Mouse (Mus musculus) adrenal gland, adult 8-10 months (tissue): ENCODE data around the gene Clstn3. TPM values are rescaled to one million over a fixed set of nuclear protein-coding genes. Genes with fewer than 3 reads are reported as not detected.
"Not testable (repeated sequence)": the region's sequence is repeated elsewhere in the genome, so short reads cannot be mapped to it uniquely, and the experiment has no call there.

Experiments used
- DNase-seq: peaks from one replicate; pipeline ENCODE4 v3.0.0; 2022
- total RNA-seq, 4 experiments: library from RNA; stranded (reverse); gene quantifications; 2 replicates each; pipeline ENCODE4 v1.2.4; 2022

Clstn3 gene
- total RNA-seq = 10 to 100 TPM; 55.0 to 89.1 (median 73.7) TPM

GRCm38 (mm10) chr6:124464305-124465271, at the start of gene Clstn3:
Gene Clstn3 (minus strand): TSS chr6:124464794.
- peak; percentile 84 for DNase-seq

- DNase-seq = peak; percentile 55
Observed at GRCm38 (mm10) chr6:124512355-124512836, 47.8 kb upstream of the Clstn3 start, which contains the start of gene C1ra. Gene C1ra (plus strand): TSS chr6:124512405.

- DNase-seq = no peak
Observed at GRCm38 (mm10) chr6:124511936-124512335, 47.3 kb upstream of the Clstn3 start.

DNA sequence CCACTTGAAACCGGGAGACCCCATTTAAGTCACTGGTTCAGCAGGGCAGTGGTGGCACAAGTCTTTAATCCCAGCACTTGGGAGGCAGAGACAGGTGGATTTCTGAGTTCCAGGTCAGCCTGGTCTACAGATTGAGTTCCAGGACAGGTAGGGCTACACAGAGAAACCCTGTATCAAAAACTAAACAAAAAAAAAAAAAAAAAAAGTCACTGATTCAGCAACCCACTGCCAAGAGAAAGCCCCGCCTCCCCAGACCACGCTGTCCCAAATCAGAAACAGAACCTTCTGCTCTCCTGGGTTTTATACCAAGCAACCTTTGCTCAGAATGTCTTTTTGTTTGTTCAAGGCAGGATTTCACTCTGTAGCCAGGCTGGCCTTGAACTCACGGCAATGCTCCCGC, 44.6 kb upstream of the Clstn3 start:
- DNase-seq = not testable (repeated sequence)

GRCm38 (mm10) chr6:124508292-124508691, 43.7 kb upstream of the Clstn3 start:
- DNase-seq = no peak

DNA sequence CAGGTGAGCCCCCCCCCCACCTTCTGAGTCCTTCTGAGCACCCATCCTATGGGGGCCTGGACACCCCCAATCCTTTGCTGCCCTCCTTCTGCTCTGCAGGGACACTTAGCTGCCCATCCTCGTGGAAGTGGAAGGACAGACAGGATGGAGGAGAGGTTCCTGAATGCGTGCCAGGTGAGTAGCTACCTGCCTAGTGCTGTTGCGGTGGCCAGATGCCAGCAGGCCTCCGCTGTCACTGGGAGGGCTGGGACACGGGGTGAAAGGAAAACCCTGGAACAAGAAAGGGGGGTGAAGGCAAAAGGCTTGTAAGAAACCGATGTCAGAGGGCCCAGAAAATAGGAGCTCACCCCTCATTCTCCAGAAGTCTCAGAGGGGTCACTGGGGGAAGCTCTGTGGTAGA, 42.4 kb upstream of the Clstn3 start:
- no peak for DNase-seq

GRCm38 (mm10) chr6:124505028-124505427, 40.4 kb upstream of the Clstn3 start:
- DNase-seq = no peak

DNA sequence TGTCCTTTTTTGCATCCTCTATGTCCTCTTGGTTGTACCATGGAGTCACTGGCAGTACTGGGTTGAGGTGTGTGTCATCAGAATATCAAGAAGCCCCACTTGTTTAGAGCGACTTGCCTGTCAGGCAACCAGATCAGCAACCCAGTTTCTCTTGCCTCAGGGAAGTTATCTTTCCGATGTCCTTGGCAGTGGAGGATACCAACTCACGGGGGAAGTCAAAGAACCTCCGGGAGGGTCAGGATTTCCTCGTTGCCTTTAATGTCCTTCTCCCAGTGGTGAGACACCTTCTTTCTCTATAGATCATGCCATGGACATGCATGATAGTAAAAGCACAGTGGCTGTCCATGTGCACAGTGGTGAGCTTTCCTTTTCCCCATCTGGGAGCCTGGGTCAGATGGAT, 37.4 kb upstream of the Clstn3 start:
- peak; percentile 40 for DNase-seq

DNA sequence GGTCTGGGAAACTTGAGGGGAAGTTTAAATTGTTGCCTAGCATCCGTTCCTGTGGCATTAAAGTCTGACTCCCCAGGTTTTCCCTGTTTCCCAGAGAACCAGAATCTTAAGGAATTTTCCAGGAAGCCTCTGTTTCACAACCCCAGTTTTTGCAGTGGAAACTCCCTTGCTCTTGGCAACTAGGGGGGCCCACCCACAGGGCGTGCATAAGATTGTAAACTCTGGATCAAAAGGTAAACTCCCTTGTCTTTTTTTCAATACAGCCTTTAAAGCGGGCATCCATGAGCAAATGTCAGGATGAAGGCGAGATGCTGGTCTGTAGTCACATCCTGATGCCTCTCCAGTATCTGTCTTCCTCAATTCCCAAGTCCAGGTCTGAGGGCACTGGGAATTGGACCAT, 36.9 kb upstream of the Clstn3 start:
- no peak for DNase-seq

DNA sequence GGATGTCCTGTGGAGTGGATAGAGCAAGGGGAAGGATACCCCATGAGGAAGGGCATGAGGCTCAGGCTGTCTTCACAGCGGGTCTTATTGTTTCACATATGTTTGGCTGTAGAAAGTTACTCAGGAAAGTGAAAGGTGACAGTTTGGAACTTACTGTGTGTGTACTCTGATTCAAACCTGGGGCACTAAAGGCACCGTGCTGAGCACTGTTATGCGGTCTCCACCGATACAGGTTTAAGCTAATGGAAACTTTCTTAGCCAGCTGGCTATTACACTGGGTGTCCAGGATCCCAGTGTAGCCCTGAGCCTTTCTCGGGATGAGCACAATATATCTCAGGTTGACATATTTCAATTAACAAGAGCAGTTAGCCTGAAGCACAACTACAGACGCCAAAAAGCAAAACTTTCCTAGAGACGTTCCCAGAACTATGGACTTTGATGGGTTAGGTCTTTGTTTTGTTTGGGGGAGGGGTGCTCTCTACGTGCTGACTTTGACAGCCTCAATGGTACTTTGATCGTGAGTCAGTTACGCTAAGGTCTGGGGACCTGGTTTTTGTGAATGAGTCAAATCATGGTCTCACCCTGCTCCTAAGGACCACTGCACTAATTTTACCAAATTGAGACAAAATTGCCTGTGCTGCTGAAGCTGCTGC, 35.4 kb upstream of the Clstn3 start:
- DNase-seq = no peak

DNA sequence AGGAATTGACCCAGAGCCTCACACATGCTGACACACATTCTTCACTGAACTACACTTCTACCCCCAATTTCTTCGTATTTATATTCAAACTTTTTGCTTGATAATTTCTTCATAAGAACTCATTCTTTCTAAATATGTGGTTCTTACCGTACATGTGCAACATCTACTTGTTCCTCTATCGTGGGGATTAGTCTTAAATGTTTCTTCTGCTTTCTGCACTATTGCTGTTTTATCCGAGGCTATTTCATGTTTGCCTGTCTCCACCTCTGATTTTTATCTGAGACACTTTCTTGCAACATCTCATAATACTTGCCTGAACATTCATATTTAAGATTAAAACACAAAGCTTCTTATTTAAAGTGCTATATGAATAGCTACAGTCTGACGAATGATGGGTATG, 31.5 kb upstream of the Clstn3 start:
- DNase-seq = no peak

DNA sequence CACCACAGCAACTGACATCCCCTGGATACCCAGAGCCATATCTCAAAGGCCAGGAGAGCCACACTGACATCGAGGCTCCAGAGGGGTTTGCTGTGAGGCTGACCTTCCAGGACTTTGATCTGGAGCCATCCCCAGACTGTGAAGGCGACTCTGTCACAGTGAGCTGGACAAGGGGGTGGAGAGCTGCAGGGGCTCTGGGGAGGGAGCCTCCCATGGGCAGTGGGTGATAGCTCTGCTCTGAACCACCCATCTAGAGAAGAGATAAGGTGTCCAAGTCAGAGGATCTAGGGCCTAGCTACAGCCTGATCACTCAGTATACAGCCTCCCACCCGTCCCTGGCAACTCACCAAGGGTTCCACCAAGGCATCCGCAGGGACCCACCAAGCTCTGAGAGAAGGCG, 29.3 kb upstream of the Clstn3 start:
- peak; percentile 35 for DNase-seq

GRCm38 (mm10) chr6:124492842-124493561, 28.4 kb upstream of the Clstn3 start, which contains the start of gene C1rl:
Gene C1rl (plus strand): TSS chr6:124493113.
- peak; percentile 84 for DNase-seq

GRCm38 (mm10) chr6:124491427-124491826, 26.8 kb upstream of the Clstn3 start:
- no peak for DNase-seq

DNA sequence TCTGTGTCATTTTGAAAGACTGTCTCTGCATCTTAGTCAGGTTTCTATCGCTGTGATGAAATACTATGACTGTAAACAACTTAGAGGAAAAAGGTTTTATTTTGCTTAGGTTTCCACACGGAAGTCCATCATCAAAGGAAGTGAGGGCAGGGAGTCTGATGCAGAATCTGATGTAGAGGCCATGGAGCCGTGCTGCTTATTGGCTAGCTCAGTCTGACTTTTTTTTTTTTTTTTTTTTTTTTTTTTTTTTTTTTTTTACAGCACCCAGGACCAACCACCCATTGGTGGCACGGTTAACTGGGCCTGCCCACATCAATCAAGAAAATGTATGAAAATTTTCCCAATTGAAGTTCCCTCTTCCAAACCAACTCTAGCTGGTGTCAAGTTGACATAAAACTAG, 24.4 kb upstream of the Clstn3 start:
- no peak for DNase-seq

DNA sequence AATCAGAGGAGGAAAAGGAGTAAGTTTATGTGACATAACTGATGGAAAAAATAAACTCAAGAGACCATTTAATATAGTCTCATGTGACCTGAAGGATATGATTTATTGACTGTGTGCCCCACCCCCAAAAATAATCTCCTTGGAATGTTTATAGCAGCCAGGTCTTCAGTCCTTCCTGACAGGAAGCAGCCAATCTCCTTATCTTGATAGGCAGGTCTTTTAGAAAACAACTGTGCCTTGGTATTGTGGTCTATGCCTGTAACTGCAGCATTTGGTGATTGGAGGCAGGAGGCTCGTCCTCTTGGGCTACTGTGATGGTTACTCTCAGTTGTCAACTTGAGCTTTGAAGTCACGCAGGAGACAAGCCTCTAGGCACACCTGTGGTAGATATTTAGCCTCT, 22.9 kb upstream of the Clstn3 start:
- no peak for DNase-seq

- no peak for DNase-seq
Observed at GRCm38 (mm10) chr6:124485414-124486144, 21.0 kb upstream of the Clstn3 start.

DNA sequence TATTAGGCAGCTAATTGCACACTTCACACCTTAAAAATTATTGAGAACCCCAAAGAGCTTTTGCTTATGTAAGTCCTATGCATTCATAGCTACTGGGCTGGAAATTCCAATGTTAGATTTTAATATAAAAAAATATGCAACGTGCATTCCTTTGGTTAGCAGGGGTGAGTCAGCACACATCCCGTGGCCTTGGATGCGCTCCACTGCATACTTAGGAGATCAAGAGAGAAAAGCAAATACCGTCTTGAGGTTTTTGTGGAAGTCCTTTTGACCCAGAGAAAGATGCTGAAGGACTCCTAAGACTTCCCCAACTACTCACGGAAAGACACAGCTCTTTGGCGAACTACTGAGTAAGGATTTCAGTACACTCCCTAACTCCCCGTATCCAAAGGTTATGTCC, 20.3 kb upstream of the Clstn3 start:
- peak; percentile 39 for DNase-seq

GRCm38 (mm10) chr6:124483831-124484230, 19.2 kb upstream of the Clstn3 start:
- DNase-seq = not testable (repeated sequence)

- no peak for DNase-seq
Observed at GRCm38 (mm10) chr6:124481571-124481970, 17.0 kb upstream of the Clstn3 start.

DNA sequence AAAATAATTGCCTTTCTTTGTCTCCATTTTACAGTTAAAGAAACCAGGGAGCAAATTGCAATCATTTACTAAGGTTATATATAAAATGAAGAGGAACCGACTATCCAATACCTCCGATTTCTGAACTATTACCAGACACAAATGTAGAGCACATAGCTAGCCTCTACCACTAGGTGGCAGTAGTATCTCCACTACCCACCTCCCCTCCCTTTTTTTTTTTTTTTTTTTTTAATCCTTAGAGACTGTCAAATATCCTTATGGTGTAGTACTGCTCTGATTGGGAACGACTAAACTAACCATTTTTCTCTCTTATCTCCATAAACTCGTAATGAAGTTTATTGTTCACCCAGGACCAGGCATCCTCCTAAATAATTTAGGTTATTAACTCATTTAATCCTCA, 15.7 kb upstream of the Clstn3 start:
- DNase-seq = no peak

- no peak for DNase-seq
Observed at GRCm38 (mm10) chr6:124479573-124479930, 15.0 kb upstream of the Clstn3 start.
